Mouse (Mus musculus): ENCODE results near the gene Psen1. TPM values are rescaled to one million over a fixed set of nuclear protein-coding genes. Genes with fewer than 3 reads are reported as not detected.

The Psen1 gene
- polyA plus RNA-seq, 1 experiment from 2014 or later = 68.7 TPM

DNA sequence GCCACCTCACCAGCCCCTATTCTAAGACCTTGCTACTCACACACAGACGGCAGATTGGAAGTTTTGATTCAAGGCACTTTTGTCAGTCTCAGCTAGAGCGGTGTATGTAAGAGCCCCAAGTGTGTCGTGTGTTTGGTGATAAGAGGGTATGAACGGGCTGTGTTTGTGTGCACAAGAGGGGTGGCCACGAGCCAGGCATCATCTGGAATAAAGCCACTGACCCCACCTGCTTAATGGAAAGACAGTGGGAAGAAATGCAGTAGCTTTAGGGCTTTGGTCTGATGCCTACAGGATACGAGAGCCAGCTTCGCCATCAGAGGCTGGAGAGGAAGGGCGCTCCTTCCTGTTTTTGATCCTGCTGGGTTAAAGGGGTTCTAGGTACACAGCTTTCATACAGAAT, 48.3 kb downstream of the Psen1 start:
- Histone ChIP-seq H3K27me3 (ENCODE audit: low read depth, poor library complexity, severe bottlenecking) (no peaks in the 10 kb centered on the region), H3K36me3 (peaks cover 66% of the 10 kb centered on the region), H3K4me3 (no peak overlapping the region), H3K4me1 (peaks cover 4% of the 10 kb centered on the region; the same call in 1 of the 2 replicates), H3K27ac (replicated peaks) (no peak overlapping the region), H3K9me3 (replicated peaks) (no peaks in the 10 kb centered on the region)
- DNase-seq (ENCODE audit: low spot score) = no peak
- WGBS = 89% methylated on average over 8 of the region's 8 CpGs

GRCm38 (mm10) chr12:83738651-83739050, 50.7 kb downstream of the Psen1 start:
- Histone ChIP-seq H3K4me1 (peaks cover 4% of the 10 kb centered on the region; the same call in 1 of the 2 replicates), H3K27me3 (ENCODE audit: low read depth, poor library complexity, severe bottlenecking) (no peaks in the 10 kb centered on the region), H3K4me3 (no peak overlapping the region), H3K9me3 (replicated peaks) (no peaks in the 10 kb centered on the region), H3K27ac (replicated peaks) (no peak overlapping the region), H3K36me3 (peaks cover 42% of the 10 kb centered on the region)
- no peak for DNase-seq (ENCODE audit: low spot score)
- 78% methylated on average over 1 of the region's 1 CpGs for WGBS

DNA sequence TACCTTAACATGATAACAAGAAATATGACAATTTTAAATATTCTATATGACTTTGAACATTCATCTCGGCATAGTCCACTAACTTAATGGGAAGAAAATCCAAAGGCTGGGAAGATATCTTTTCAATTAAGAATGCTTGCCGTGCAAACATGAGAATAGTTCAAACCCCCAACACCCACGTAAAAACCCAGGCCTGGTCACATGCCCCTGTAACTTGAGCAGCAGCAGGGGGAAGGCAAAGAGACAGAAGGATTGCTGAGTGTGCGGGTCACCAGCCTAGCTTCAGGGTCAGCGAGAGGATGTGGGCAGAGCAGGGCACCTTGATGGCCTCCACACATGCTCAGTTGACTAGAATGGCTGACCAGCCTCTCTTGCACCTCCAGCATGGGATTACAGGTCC, 53.8 kb downstream of the Psen1 start:
- Histone ChIP-seq H3K4me3 (no peak overlapping the region), H3K27ac (replicated peaks) (no peak overlapping the region), H3K27me3 (ENCODE audit: low read depth, poor library complexity, severe bottlenecking) (no peaks in the 10 kb centered on the region), H3K4me1 (no peaks in the 10 kb centered on the region), H3K9me3 (replicated peaks) (no peaks in the 10 kb centered on the region), H3K36me3 (peaks cover 11% of the 10 kb centered on the region)
- DNase-seq (ENCODE audit: low spot score) = no peak
- 76% methylated on average over 5 of the region's 5 CpGs for WGBS

GRCm38 (mm10) chr12:83742834-83743233, 54.9 kb downstream of the Psen1 start:
- no peak for DNase-seq (ENCODE audit: low spot score)
- WGBS = 87% methylated on average over 4 of the region's 4 CpGs
- no peak overlapping the region for H3K4me3 ChIP-seq
- H3K4me1 ChIP-seq = no peaks in the 10 kb centered on the region
- H3K36me3 ChIP-seq = 0 out of 2 replicates have a peak, but pooled peaks cover 3% of the 10 kb centered on the region
- H3K27ac ChIP-seq (replicated peaks) = no peak overlapping the region
- H3K9me3 ChIP-seq (replicated peaks) = no peaks in the 10 kb centered on the region
- H3K27me3 ChIP-seq (ENCODE audit: low read depth, poor library complexity, severe bottlenecking) = no peaks in the 10 kb centered on the region

GRCm38 (mm10) chr12:83743712-83744111, 55.8 kb downstream of the Psen1 start:
- Histone ChIP-seq H3K36me3 (no peaks in the 10 kb centered on the region), H3K9me3 (replicated peaks) (no peaks in the 10 kb centered on the region), H3K4me3 (no peak overlapping the region), H3K27me3 (ENCODE audit: low read depth, poor library complexity, severe bottlenecking) (no peaks in the 10 kb centered on the region), H3K4me1 (no peaks in the 10 kb centered on the region), H3K27ac (replicated peaks) (no peak overlapping the region)
- no peak for DNase-seq (ENCODE audit: low spot score)
- 85% methylated on average over 3 of the region's 3 CpGs for WGBS

DNA sequence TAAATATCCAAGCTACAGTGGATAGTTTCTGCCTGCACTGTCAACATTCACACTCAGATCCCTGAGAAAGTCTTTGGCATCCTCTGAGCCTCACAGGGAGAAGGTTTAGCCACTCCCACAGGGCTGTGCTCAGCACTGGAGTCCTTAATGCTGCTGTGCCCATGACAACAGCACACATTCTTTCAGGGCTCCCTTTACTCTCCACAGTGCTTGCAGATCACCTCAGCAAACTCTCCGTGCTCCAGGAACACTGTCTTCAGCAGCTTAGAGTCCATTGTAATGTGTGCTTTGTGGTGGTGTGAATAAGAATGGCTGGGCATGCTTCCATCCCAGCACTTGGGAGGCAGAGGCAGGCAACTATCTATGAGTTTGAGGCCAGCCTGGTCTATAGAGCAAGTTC, 61.2 kb downstream of the Psen1 start:
- H3K36me3 ChIP-seq = no peaks in the 10 kb centered on the region
- 50% methylated on average over 1 of the region's 1 CpGs for whole genome bisulfite sequencing
- no peaks in the 10 kb centered on the region for H3K4me1 ChIP-seq
- no peak overlapping the region for H3K4me3 ChIP-seq
- H3K9me3 ChIP-seq (replicated peaks) = no peaks in the 10 kb centered on the region
- no peaks in the 10 kb centered on the region for H3K27me3 ChIP-seq (ENCODE audit: low read depth, poor library complexity, severe bottlenecking)
- no peak overlapping the region for H3K27ac ChIP-seq (replicated peaks)
- no peak for DNase-seq (ENCODE audit: low spot score)

GRCm38 (mm10) chr12:83752495-83752894, 64.5 kb downstream of the Psen1 start:
- WGBS = 71% methylated on average over 2 of the region's 2 CpGs
- H3K36me3 ChIP-seq = no peaks in the 10 kb centered on the region
- H3K4me3 ChIP-seq = no peak overlapping the region
- no peaks in the 10 kb centered on the region for H3K27me3 ChIP-seq (ENCODE audit: low read depth, poor library complexity, severe bottlenecking)
- no peak overlapping the region for H3K27ac ChIP-seq (replicated peaks)
- H3K4me1 ChIP-seq = no peaks in the 10 kb centered on the region
- DNase-seq (ENCODE audit: low spot score) = no peak
- H3K9me3 ChIP-seq (replicated peaks) = no peaks in the 10 kb centered on the region

DNA sequence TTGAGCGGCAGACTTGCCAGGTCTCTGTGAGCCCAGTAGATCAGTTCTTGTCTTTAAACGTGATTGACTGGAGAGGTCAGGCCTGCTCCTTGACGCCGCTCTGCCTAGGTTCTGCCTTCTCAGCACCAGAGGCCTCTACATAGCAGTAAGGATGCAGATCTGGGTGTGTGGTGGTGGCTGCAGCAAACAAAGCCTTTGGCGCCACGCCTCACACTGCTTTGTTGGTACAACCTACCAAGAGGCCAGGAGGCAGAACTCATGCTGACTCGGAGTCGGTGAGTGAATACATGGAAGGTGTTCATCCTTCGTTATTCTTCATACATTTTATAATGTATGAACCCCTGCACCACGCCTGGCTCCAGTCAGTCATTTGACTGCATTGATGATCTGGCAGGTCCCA, 70.8 kb downstream of the Psen1 start:
- Histone ChIP-seq H3K9me3 (replicated peaks) (no peaks in the 10 kb centered on the region), H3K27me3 (ENCODE audit: low read depth, poor library complexity, severe bottlenecking) (peaks cover 21% of the 10 kb centered on the region), H3K27ac (replicated peaks) (no peak overlapping the region), H3K4me3 (no peak overlapping the region), H3K4me1 (peaks cover 28% of the 10 kb centered on the region), H3K36me3 (no peaks in the 10 kb centered on the region)
- 78% methylated on average over 10 of the region's 10 CpGs for WGBS
- no peak for DNase-seq (ENCODE audit: low spot score)

- H3K36me3 ChIP-seq = no peaks in the 10 kb centered on the region
- peaks cover 35% of the 10 kb centered on the region for H3K27me3 ChIP-seq (ENCODE audit: low read depth, poor library complexity, severe bottlenecking)
- DNase-seq (ENCODE audit: low spot score) = no peak
- no peak overlapping the region for H3K4me3 ChIP-seq
- no peak overlapping the region for H3K27ac ChIP-seq (replicated peaks)
- no peaks in the 10 kb centered on the region for H3K9me3 ChIP-seq (replicated peaks)
- peaks cover 36% of the 10 kb centered on the region for H3K4me1 ChIP-seq
- 90% methylated on average over 2 of the region's 2 CpGs for WGBS
Observed at GRCm38 (mm10) chr12:83760201-83760600, 72.2 kb downstream of the Psen1 start.

- peaks cover 42% of the 10 kb centered on the region for H3K4me1 ChIP-seq
- DNase-seq (ENCODE audit: low spot score) = peak; percentile 40
Observed at GRCm38 (mm10) chr12:83762706-83763105, 74.8 kb downstream of the Psen1 start.

GRCm38 (mm10) chr12:83763311-83764043, 75.5 kb downstream of the Psen1 start, which contains the start of gene Papln:
Gene Papln, plus strand, starts transcription at chr12:83763634.
- Histone ChIP-seq H3K27me3 (ENCODE audit: low read depth, poor library complexity, severe bottlenecking) (peaks cover 45% of the 10 kb centered on the region), H3K27ac (replicated peaks) (peak within 1 kb of the TSS; percentile 28; the same call in 1 of the 2 replicates), H3K36me3 (no peaks in the 10 kb centered on the region), H3K4me1 (peaks cover 46% of the 10 kb centered on the region), H3K9me3 (replicated peaks) (no peaks in the 10 kb centered on the region), H3K4me3 (peak within 1 kb of the TSS; percentile 45)
- no peak for DNase-seq (ENCODE audit: low spot score)
- 20% methylated on average over 29 of the region's 31 CpGs for WGBS

More at GRCm38 (mm10) chr12:83762706-83763105, 74.8 kb downstream of the Psen1 start:
- Histone ChIP-seq H3K27me3 (ENCODE audit: low read depth, poor library complexity, severe bottlenecking) (peaks cover 40% of the 10 kb centered on the region), H3K4me3 (no peak overlapping the region), H3K36me3 (no peaks in the 10 kb centered on the region), H3K9me3 (replicated peaks) (no peaks in the 10 kb centered on the region), H3K27ac (replicated peaks) (no peak overlapping the region; the same call in 1 of the 2 replicates)
- 26% methylated on average over 4 of the region's 4 CpGs for WGBS

DNA sequence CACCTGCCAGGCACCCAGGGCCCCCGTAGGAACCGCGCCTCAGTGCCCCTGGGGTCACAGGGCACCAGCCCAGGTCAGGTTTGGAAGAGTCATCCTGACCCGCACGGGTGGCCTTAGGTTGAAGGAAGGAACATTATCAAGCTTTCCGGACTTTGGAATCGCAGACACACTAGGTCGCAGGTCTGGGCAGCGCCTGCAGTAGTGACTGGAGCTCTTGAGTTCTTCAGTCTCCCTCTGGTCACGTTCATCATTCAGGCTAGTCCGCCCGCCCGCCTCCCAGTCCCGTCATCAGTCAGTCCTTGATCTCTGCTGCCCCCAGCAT, 76.1 kb downstream of the Psen1 start:
- WGBS = 11% methylated on average over 14 of the region's 14 CpGs
- Histone ChIP-seq H3K9me3 (replicated peaks) (no peaks in the 10 kb centered on the region), H3K36me3 (no peaks in the 10 kb centered on the region), H3K27ac (replicated peaks) (peak overlapping the region; percentile 28; the same call in 1 of the 2 replicates), H3K27me3 (ENCODE audit: low read depth, poor library complexity, severe bottlenecking) (peaks cover 47% of the 10 kb centered on the region), H3K4me3 (peak overlapping the region; percentile 45), H3K4me1 (peaks cover 41% of the 10 kb centered on the region)
- peak; percentile 37 for DNase-seq (ENCODE audit: low spot score)

GRCm38 (mm10) chr12:83764519-83764918, 76.6 kb downstream of the Psen1 start:
- Histone ChIP-seq H3K9me3 (replicated peaks) (no peaks in the 10 kb centered on the region), H3K4me1 (peaks cover 41% of the 10 kb centered on the region), H3K4me3 (no peak overlapping the region), H3K27ac (replicated peaks) (no peak overlapping the region), H3K27me3 (ENCODE audit: low read depth, poor library complexity, severe bottlenecking) (peaks cover 52% of the 10 kb centered on the region), H3K36me3 (no peaks in the 10 kb centered on the region)
- no peak for DNase-seq (ENCODE audit: low spot score)
- WGBS = 78% methylated on average over 10 of the region's 10 CpGs
